Mouse (Mus musculus): ENCODE measurements around the gene Mrpl49. TPM values are rescaled to one million over a fixed set of nuclear protein-coding genes. Genes with fewer than 3 reads are reported as not detected.

Mrpl49 gene
- polyA plus RNA-seq, 1 experiment from 2014 or later = 77.8 TPM

DNA sequence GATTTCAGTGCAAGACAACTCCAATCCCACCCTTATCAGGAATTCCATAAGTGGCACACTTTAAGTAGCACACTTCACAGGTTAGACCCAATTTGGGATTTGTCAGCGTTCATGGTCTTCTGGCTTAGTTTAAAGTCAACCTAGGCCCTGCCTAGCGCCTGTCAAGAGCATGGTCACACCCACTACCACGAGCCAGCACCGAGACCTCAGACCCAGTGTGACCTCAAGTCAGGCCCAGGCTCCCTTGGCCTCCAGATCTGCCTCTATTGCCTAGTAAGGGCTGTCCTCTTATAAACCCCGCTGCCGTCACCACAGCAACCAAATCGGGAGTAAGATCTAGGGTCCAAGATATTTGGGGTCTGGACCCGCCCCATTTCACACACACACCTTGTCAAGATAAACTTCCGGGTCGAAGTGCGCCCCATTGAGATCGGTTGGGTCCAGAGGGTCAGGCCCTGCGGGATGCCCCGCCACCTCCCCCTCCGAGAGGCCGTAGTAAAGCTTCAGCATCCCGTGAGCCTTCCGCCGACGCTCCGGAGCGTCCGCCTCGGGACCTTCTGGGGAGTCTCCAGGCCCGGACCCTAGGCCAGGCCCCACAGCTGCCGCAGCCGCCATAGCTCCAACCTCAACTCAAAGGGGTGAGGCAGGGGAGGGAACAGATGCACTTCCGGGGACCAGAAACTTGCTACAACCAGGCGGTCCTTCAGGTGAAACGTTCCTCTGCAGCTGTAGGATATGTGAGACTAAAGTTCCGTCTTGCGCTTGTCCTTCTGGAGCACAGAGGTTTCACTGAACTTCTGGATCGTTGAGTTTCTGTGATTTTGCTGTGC is 19.2 kb upstream of the Mrpl49 start, which contains the start of gene Vps51:
Gene Vps51 (minus strand): TSS at position 668 of the 830 bp plus-strand sequence.
- H3K4me3 ChIP-seq = peak within 1 kb of the TSS; percentile 77
- WGBS = 1% methylated on average over 33 of the region's 33 CpGs
- H3K9me3 ChIP-seq = no peaks in the 10 kb centered on the region
- H3K36me3 ChIP-seq = peaks cover 52% of the 10 kb centered on the region
- peaks cover 21% of the 10 kb centered on the region for H3K4me1 ChIP-seq (replicated peaks)
- no peaks in the 10 kb centered on the region for H3K27me3 ChIP-seq (ENCODE audit: insufficient read depth, poor library complexity, severe bottlenecking)
- DNase-seq (ENCODE audit: low spot score) = peak; percentile 86
- peak within 1 kb of the TSS; percentile 97 for H3K27ac ChIP-seq

DNA sequence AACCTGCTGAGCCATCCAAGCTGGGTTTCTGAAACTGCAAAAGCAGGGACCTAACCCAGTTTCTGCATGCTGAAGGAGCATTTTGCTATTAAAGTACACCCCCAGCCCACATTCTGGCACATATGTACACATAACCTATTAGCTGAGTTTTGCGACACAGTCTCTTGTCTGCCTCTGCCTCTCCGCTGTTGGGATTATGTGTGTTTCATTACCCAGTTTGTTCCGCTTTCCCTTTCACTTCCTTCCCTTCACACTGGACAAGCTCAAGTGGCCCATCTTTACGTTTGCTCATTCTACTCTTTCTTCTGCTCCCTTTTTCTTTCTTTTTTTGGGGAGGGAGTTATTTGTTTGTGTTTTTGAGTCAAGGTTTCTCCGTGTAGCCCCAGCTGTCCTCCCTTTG is 16.3 kb upstream of the Mrpl49 start:
- H3K27ac ChIP-seq = no peak overlapping the region
- H3K4me1 ChIP-seq (replicated peaks) = peaks cover 21% of the 10 kb centered on the region
- no peak for DNase-seq (ENCODE audit: low spot score)
- H3K4me3 ChIP-seq = no peak overlapping the region
- H3K9me3 ChIP-seq = no peaks in the 10 kb centered on the region
- peaks cover 59% of the 10 kb centered on the region for H3K36me3 ChIP-seq
- no peaks in the 10 kb centered on the region for H3K27me3 ChIP-seq (ENCODE audit: insufficient read depth, poor library complexity, severe bottlenecking)
- 95% methylated on average over 5 of the region's 5 CpGs for WGBS

DNA sequence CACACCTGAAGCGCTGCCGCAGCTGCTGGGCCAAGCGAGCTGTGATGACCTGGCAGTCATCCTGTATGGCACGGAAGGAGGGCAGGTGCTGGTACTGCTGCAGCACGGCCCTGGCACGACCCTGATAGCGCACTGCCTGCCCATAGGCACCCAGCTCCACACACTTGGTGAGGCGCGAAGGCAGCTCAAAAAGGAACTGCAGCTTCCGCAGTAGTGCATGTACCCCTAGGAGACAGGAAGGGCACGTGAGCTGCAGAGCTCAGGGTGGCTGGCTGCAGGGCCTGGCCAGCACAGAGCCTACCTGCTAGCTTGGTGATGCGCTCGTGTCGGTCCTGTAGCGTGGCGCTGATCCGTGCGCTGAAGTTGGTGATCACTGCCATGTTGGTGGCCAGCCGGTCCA is 13.7 kb upstream of the Mrpl49 start:
- H3K36me3 ChIP-seq = peaks cover 63% of the 10 kb centered on the region
- H3K9me3 ChIP-seq = no peaks in the 10 kb centered on the region
- H3K27ac ChIP-seq = no peak overlapping the region
- H3K27me3 ChIP-seq (ENCODE audit: insufficient read depth, poor library complexity, severe bottlenecking) = no peaks in the 10 kb centered on the region
- WGBS = 92% methylated on average over 19 of the region's 19 CpGs
- no peak overlapping the region for H3K4me3 ChIP-seq
- no peak for DNase-seq (ENCODE audit: low spot score)
- peaks cover 30% of the 10 kb centered on the region for H3K4me1 ChIP-seq (replicated peaks)

DNA sequence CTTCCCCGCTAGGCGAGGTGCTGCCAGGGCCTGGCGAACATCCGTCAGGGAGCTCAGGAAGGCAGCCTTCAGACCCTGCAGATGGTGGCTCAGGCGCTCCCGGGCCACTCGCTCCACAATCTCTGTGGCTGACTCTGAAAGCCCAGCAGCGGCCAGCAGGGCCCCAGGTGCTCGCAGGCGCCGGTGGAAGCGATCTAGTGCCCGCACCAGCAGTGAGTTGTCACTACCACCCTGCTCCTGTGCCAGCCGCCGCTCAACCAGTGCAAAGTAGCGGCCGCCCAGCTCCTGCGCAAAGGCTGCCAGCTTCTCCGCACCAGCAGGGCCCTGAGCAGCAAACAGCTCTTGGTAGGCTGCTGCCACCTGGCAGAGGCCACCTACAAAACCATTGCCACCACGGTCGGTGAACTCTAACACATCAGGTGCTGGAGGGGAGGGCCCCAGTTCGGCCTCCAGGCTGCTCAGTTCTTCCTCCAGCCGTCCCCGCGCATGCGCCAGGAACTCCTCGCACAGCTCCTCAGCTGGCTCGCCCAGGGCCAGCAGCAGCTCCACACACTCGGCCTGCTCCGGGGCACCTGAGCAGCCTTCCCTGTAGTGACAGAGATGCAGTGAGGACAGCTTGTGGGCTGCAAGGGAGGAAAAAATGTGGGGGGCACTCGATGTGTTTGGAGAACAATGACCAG is 13.1 kb upstream of the Mrpl49 start:
- Histone ChIP-seq H3K9me3 (no peaks in the 10 kb centered on the region), H3K4me3 (no peak overlapping the region), H3K27ac (no peak overlapping the region), H3K4me1 (replicated peaks) (peaks cover 30% of the 10 kb centered on the region), H3K27me3 (ENCODE audit: insufficient read depth, poor library complexity, severe bottlenecking) (no peaks in the 10 kb centered on the region), H3K36me3 (peaks cover 63% of the 10 kb centered on the region)
- WGBS = 91% methylated on average over 31 of the region's 31 CpGs
- no peak for DNase-seq (ENCODE audit: low spot score)

DNA sequence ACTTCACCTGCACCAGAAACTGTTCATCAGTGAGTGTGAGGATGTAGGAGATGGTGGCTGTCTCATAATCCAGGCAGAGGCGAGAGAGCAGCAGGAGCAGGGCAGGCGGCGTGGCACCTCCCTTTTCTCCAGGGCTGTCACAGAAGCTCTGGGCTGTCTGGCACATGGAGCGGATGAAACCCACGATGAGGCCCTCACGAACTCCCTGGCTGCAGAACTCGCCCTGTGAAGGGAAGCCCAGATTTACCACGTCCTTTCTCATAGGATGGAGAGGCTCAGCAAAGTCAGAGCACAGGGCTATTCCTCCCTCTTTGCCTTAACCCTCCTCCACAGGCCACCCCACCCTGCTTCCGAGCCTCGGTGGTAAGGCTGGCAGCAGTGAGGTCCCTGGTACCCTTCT is 12.3 kb upstream of the Mrpl49 start:
- 90% methylated on average over 10 of the region's 10 CpGs for WGBS
- Histone ChIP-seq H3K36me3 (peaks cover 56% of the 10 kb centered on the region), H3K4me1 (replicated peaks) (peaks cover 31% of the 10 kb centered on the region), H3K27me3 (ENCODE audit: insufficient read depth, poor library complexity, severe bottlenecking) (no peaks in the 10 kb centered on the region), H3K27ac (no peak overlapping the region), H3K4me3 (no peak overlapping the region), H3K9me3 (no peaks in the 10 kb centered on the region)
- DNase-seq (ENCODE audit: low spot score) = no peak

GRCm38 (mm10) chr19:6068951-6069350 is 11.4 kb upstream of the Mrpl49 start:
- Histone ChIP-seq H3K27ac (no peak overlapping the region), H3K9me3 (no peaks in the 10 kb centered on the region), H3K36me3 (peaks cover 49% of the 10 kb centered on the region), H3K27me3 (ENCODE audit: insufficient read depth, poor library complexity, severe bottlenecking) (no peaks in the 10 kb centered on the region), H3K4me1 (replicated peaks) (peaks cover 31% of the 10 kb centered on the region), H3K4me3 (no peak overlapping the region)
- 89% methylated on average over 4 of the region's 4 CpGs for WGBS
- DNase-seq (ENCODE audit: low spot score) = no peak

DNA sequence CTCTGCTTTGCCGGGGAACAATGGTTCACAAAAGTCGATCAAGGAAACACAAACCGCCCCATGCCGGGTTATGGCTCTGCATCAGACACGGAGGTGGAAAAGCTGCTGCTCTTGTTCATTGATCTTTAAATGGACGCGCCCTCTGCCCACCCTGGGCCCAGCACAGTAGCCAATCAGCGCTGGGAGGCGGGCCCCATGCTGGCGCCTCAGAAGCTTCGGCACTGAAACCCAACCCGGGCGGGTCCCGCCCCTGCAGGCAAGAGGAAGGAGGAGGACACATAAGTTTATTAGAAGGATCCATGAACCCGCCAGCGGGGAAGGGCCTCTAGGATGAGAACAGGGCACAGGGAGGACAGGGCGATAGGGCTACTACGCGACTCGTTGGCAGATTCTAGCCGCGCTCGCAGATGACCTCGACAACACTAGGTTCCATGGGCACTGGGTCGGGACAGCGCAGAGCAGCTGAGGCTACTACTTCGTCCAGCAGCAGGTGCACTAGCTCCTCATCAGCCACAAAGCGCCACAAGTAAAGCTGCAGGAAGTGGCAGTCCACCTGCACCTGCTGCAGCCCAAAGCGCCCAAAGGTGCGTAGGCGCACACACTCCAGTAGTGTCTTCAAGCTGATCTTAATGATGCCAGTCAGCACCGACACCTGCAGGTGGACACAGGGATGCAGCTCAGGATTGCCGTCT is 10.3 kb upstream of the Mrpl49 start, which contains the start of gene Tm7sf2:
Gene Tm7sf2 (minus strand): TSS at position 650 of the 692 bp plus-strand sequence.
- Histone ChIP-seq H3K27me3 (ENCODE audit: insufficient read depth, poor library complexity, severe bottlenecking) (no peaks in the 10 kb centered on the region), H3K4me1 (replicated peaks) (peaks cover 39% of the 10 kb centered on the region), H3K27ac (peak within 1 kb of the TSS; percentile 89), H3K36me3 (peaks cover 46% of the 10 kb centered on the region), H3K9me3 (no peaks in the 10 kb centered on the region), H3K4me3 (peak within 1 kb of the TSS; percentile 70)
- peak; percentile 92 for DNase-seq (ENCODE audit: low spot score)
- WGBS = 9% methylated on average over 33 of the region's 33 CpGs

DNA sequence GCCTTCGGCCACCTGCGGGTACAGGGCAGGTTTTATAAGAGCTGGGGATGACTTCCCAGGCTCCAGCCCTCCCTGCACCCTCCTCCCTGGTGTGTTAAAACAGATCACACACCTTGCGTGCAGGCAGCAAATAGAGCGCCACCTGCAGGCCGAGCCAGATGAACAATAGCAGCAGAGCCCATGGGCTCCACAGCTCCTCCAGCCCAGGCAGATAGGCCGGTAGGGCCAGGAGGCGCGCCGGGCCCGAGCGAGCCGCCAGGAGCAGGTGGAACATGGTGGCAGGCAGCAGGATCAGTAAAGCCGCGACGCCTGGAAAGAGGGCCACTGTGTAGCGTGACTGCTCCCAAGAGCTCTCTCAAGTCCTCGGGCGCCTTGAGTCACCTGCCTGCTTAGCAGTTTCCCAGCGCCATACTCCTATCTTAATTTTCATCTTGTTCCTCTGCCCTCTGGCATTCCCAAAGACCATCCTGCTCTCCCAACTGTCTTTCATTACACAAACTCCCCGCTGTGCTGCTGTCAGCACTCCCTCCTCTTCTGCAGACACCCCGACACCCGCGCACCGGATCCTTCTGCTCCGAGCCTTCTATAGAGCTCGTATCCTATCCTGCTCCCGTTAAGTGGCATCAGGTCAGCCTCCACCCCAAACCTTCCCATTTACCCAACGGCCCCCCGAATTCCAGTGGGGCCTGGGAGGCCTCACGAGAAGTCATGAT is 9.6 kb upstream of the Mrpl49 start:
- Histone ChIP-seq H3K4me3 (peak overlapping the region; percentile 70), H3K36me3 (peaks cover 46% of the 10 kb centered on the region), H3K27me3 (ENCODE audit: insufficient read depth, poor library complexity, severe bottlenecking) (no peaks in the 10 kb centered on the region), H3K9me3 (no peaks in the 10 kb centered on the region), H3K27ac (peak overlapping the region; percentile 89), H3K4me1 (replicated peaks) (peaks cover 46% of the 10 kb centered on the region)
- peak; percentile 90 for DNase-seq (ENCODE audit: low spot score)
- WGBS = under 1% methylated on average over 30 of the region's 30 CpGs

DNA sequence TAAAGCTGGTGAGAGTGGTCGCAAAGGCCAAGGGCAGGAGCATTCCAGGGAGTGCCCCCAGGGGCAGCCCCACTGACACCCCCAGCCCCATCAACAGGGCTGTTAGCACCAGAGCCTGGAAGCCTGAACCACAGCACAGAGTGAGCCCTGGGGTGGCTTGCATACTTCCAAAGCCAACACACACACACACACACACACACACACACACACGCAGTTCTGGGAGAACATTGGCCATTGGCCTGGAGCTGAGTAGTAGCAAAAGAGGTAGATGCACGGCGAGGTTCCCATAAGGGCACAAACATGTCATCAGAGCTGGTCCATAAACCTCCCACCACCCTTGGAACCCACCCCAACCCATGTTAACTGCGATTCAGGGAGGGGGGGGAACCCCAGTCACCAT is 9.0 kb upstream of the Mrpl49 start:
- 43% methylated on average over 5 of the region's 5 CpGs for WGBS
- H3K36me3 ChIP-seq = peaks cover 44% of the 10 kb centered on the region
- no peaks in the 10 kb centered on the region for H3K27me3 ChIP-seq (ENCODE audit: insufficient read depth, poor library complexity, severe bottlenecking)
- H3K4me3 ChIP-seq = peak overlapping the region; percentile 70
- H3K27ac ChIP-seq = peak overlapping the region; percentile 89
- no peaks in the 10 kb centered on the region for H3K9me3 ChIP-seq
- DNase-seq (ENCODE audit: low spot score) = no peak
- peaks cover 52% of the 10 kb centered on the region for H3K4me1 ChIP-seq (replicated peaks)

DNA sequence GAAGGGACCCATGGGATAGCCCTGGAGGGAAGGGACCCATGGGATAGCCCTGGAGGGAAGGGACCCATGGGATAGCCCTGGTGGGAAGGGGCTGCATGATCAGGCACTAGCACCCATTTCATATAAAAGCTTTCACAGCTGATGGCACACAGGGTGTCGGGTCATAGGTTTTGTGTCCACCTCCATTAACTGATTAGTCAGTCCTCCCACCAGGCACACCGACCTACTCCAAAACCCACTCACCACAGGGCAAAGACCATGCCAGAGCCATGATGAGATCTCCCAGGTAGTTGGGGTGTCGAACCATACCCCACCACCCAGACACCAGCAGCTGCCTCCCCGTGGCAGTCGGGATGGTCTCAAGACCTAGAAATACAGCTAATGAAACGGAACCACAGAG is 5.5 kb upstream of the Mrpl49 start:
- no peaks in the 10 kb centered on the region for H3K9me3 ChIP-seq
- H3K36me3 ChIP-seq = peaks cover 32% of the 10 kb centered on the region
- H3K4me3 ChIP-seq = peak overlapping the region; percentile 90
- 95% methylated on average over 6 of the region's 6 CpGs for WGBS
- H3K4me1 ChIP-seq (replicated peaks) = peaks cover 60% of the 10 kb centered on the region
- H3K27ac ChIP-seq = no peak overlapping the region
- H3K27me3 ChIP-seq (ENCODE audit: insufficient read depth, poor library complexity, severe bottlenecking) = no peaks in the 10 kb centered on the region
- DNase-seq (ENCODE audit: low spot score) = no peak

GRCm38 (mm10) chr19:6062418-6062817 is 4.8 kb upstream of the Mrpl49 start:
- Histone ChIP-seq H3K9me3 (no peaks in the 10 kb centered on the region), H3K4me3 (peak overlapping the region; percentile 90), H3K27ac (peak overlapping the region; percentile 96), H3K4me1 (replicated peaks) (peaks cover 54% of the 10 kb centered on the region), H3K27me3 (ENCODE audit: insufficient read depth, poor library complexity, severe bottlenecking) (no peaks in the 10 kb centered on the region), H3K36me3 (peaks cover 32% of the 10 kb centered on the region)
- DNase-seq (ENCODE audit: low spot score) = no peak
- WGBS = 74% methylated on average over 5 of the region's 5 CpGs

DNA sequence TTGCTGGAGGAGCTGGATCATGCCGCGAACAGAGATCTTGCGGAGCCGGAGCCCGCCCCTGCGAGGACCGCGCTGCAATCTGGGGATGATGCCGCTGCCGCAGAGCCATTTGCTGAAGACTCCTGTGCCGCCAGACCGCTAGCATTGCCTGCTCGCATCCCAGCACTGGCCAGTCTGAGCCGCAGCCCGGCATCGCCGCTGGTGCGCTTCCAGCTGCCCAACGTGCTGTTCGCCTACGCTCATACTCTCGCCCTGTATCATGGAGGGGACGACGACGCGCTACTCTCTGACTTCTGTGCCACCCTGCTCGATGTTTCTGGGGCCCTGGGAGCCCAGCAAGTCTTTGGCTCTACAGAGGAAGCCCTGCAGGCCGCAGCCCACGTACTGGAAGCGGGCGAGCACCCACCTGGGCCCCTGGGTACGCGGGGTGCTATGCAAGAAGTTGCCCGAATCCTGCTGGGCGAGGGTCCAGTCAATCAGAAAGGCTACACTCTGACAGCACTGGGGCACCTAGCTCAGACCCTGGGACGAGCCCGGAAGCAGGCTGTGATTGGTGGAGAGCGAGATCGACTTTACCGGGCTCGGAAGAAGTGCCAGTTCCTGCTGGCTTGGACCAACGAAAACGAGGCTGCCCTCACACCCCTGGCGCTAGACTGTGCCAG is 4.2 kb upstream of the Mrpl49 start:
- H3K27me3 ChIP-seq (ENCODE audit: insufficient read depth, poor library complexity, severe bottlenecking) = no peaks in the 10 kb centered on the region

More for the DNA sequence above, 4.2 kb upstream of the Mrpl49 start:
- H3K27ac ChIP-seq = peak overlapping the region; percentile 96
- peaks cover 49% of the 10 kb centered on the region for H3K4me1 ChIP-seq (replicated peaks)
- peak overlapping the region; percentile 90 for H3K4me3 ChIP-seq
- no peaks in the 10 kb centered on the region for H3K9me3 ChIP-seq
- DNase-seq (ENCODE audit: low spot score) = peak; percentile 55
- 4% methylated on average over 44 of the region's 44 CpGs for WGBS
- peaks cover 32% of the 10 kb centered on the region for H3K36me3 ChIP-seq
